12 mouse cellular contexts compared by ENCODE assay signal in genomic region chr19:27328644-27329043, GRCm38 (mm10). TPM values are rescaled to one million over a fixed set of nuclear protein-coding genes. Genes with fewer than 3 reads are reported as not detected.
DNase-seq lines count a peak whose midpoint lies in the region; ATAC-seq and TF ChIP-seq lines count a peak whose summit lies in the region.
"Had no signal": no experiment of that assay in that cellular context is flagged by ENCODE, and none has a peak within 500 bp of the region (broad histone marks: within the 10 kb centered on the region; RNA-seq: fewer than 3 reads in every experiment).

No protein-coding gene starts in this region.

- H3K36me3 ChIP-seq in liver, embryonic 12.5 days: no peaks in the 10 kb centered on the region
- no peaks in the 10 kb centered on the region for H3K36me3 ChIP-seq in thymus, adult 2 months (ENCODE audit: control insufficient read depth, insufficient read depth, low read length)
- H3K36me3 ChIP-seq: hindbrain, embryonic 12.5 days had no signal

- intact Hi-C loops in gastrocnemius, adult 2 months (cut with DNase I): no loop called here

- H3K9ac ChIP-seq in liver, embryonic 12.5 days: no peak overlapping the region
- H3K9ac ChIP-seq: hindbrain, embryonic 12.5 days had no signal

- no peak for TF ChIP-seq CTCF in gastrocnemius, adult 2 months (IDR thresholded peaks at IDR 0.05)
- no peak for TF ChIP-seq CTCF in thymus, adult 2 months (IDR thresholded peaks at IDR 0.05; ENCODE audit: borderline replicate concordance, control insufficient read depth, extremely low read depth, insufficient read depth, low read length, poor library complexity)

- H3K4me1 ChIP-seq in liver, embryonic 12.5 days: no peaks in the 10 kb centered on the region
- H3K4me1 ChIP-seq in thymus, adult 2 months (replicated peaks; ENCODE audit: control insufficient read depth, insufficient read depth, low read length): no peaks in the 10 kb centered on the region

- no peaks in the 10 kb centered on the region for H3K9me3 ChIP-seq in liver, embryonic 12.5 days (replicated peaks)
- H3K9me3 ChIP-seq: hindbrain, embryonic 12.5 days had no signal

- H3K4me2 ChIP-seq in liver, embryonic 12.5 days: no peak overlapping the region
- H3K4me2 ChIP-seq: hindbrain, embryonic 12.5 days had no signal

- no peaks in the 10 kb centered on the region for H3K27me3 ChIP-seq in liver, embryonic 12.5 days (replicated peaks)
- H3K27me3 ChIP-seq in thymus, adult 2 months (ENCODE audit: control insufficient read depth, insufficient read depth, low read length): no peaks in the 10 kb centered on the region
- H3K27me3 ChIP-seq: hindbrain, embryonic 12.5 days had no signal

- DNase-seq in gastrocnemius, adult 2 months: peak; percentile 67
- no peak for DNase-seq in gastrocnemius, postnatal 10 days
- DNase-seq in adipocyte (ENCODE audit: low spot score): peak; percentile 75
- DNase-seq in skeletal muscle tissue, adult 2 months (ENCODE audit: low read depth, low spot score): peak; percentile 74
- DNase-seq in cerebellum, adult 11-12 months: no peak
- no peak for DNase-seq in embryo, embryonic 9.5 days (ENCODE audit: extremely low spot score)
- no peak for DNase-seq in thymus, adult 2 months
- DNase-seq: embryo, embryonic 11 days; right cerebral cortex, adult 18-20 months had no signal

- TF ChIP-seq POLR2A in thymus, adult 2 months (IDR thresholded peaks at IDR 0.05; ENCODE audit: control insufficient read depth, extremely low read depth, insufficient read depth, low read length, poor library complexity): no peak

- peak; percentile 59; the same call in 1 of the 2 replicates for ATAC-seq in liver, embryonic 12.5 days

- H3K27ac ChIP-seq in gastrocnemius, adult 2 months: no peak overlapping the region
- no peak overlapping the region; the same call in 1 of the 2 replicates for H3K27ac ChIP-seq in liver, embryonic 12.5 days
- no peak overlapping the region for H3K27ac ChIP-seq in thymus, adult 2 months (ENCODE audit: control insufficient read depth, insufficient read depth, low read length)
- H3K27ac ChIP-seq: hindbrain, embryonic 12.5 days had no signal

- WGBS in liver, embryonic 12.5 days (ENCODE audit: insufficient replicate concordance): 70% methylated on average over 4 of the region's 4 CpGs
- 94% methylated on average over 4 of the region's 4 CpGs for WGBS in thymus, adult 2 months

- H3K4me3 ChIP-seq in gastrocnemius, adult 2 months: no peak overlapping the region
- no peak overlapping the region for H3K4me3 ChIP-seq in liver, embryonic 12.5 days
- no peak overlapping the region for H3K4me3 ChIP-seq in thymus, adult 2 months (ENCODE audit: control insufficient read depth, insufficient read depth, low read length)
- H3K4me3 ChIP-seq: hindbrain, embryonic 12.5 days had no signal

RNA-seq across cellular contexts. Expression of gene Kcnv2, which starts 6.3 kb away (rescaled TPM):
- under 1 TPM; 0.11 to 0.15 TPM for total RNA-seq in gastrocnemius, adult 2 months (2021)
- under 1 TPM in 1 of 2 experiments, not detected in 1; 0.05 TPM for total RNA-seq in gastrocnemius, postnatal 10 days (2021)
- not detected in 2 replicates for polyA plus RNA-seq in liver, embryonic 12.5 days (2016; fragmentation: Nextera tagmentation; extraction: Ambion mirVana)
- 0.04 and 0.15 TPM in 2 replicates for polyA plus RNA-seq in thymus, adult 2 months (2012; rRNA removed)
- total RNA-seq: left cerebral cortex, postnatal 36 days had no signal

Comparison
In these comparisons a context has a peak if more than half of its experiments do, and no peak if none do; other contexts are left out.
1. DNase-seq: peak in gastrocnemius, adult 2 months (single experiment), adipocyte (single experiment) and skeletal muscle tissue, adult 2 months (single experiment); none in gastrocnemius, postnatal 10 days (single experiment), cerebellum, adult 11-12 months (single experiment), embryo, embryonic 9.5 days (single experiment) and thymus, adult 2 months (single experiment).